Mouse (Mus musculus): ENCODE data around the gene Itpr3. TPM values are rescaled to one million over a fixed set of nuclear protein-coding genes. Genes with fewer than 3 reads are reported as not detected.
A peak's percentile ranks its signal among the peaks of the same experiment; 100 is the strongest.

Itpr3 gene
- polyA plus RNA-seq, 1 experiment from 2014 or later, result 0.48 TPM

DNA sequence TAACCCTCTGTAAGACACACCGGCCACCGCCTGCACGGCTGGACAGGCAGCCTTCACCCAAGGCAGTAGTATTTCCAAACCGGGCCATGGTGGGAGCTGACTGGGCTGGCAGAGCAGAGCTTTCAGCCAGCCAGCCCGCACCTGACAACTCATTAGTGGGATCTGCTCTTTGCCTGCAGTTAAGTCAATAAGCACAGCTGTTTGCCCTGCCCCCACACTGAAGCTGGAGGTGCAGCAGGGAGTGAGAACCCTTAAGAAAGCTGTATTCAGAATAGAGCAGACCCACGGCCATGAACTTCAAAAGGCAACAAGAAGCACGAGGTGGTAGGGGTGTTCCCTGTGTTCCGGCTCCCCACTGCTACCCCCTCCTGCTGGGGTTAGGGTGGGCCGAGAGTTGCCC, 73.1 kb downstream of the Itpr3 start:
- Histone ChIP-seq H3K27ac (no peak overlapping the region), H3K36me3 (peaks cover 23% of the 10 kb centered on the region), H3K4me2 (0 out of 2 replicates have a peak overlapping the region, but pooled peaks have one; percentile 13), H3K4me3 (replicated peaks) (no peak overlapping the region), H3K4me1 (replicated peaks) (peaks cover 71% of the 10 kb centered on the region), H3K27me3 (no peaks in the 10 kb centered on the region), H3K9ac (0 out of 2 replicates have a peak overlapping the region, but pooled peaks have one; percentile 9), H3K9me3 (replicated peaks) (no peaks in the 10 kb centered on the region)
- WGBS (ENCODE audit: insufficient replicate concordance), result 63% methylated on average over 9 of the region's 9 CpGs
- DNase-seq, result no peak
- ATAC-seq (ENCODE audit: low read depth), result no peak

- H3K9ac ChIP-seq, result no peak overlapping the region
- H3K4me2 ChIP-seq, result no peak overlapping the region
- peaks cover 77% of the 10 kb centered on the region for H3K4me1 ChIP-seq (replicated peaks)
- WGBS (ENCODE audit: insufficient replicate concordance), result 71% methylated on average over 10 of the region's 10 CpGs
- peaks cover 18% of the 10 kb centered on the region; the same call in 1 of the 2 replicates for H3K36me3 ChIP-seq
- no peak overlapping the region for H3K4me3 ChIP-seq (replicated peaks)
- no peak for ATAC-seq (ENCODE audit: low read depth)
- no peaks in the 10 kb centered on the region for H3K27me3 ChIP-seq
- no peak for DNase-seq
- no peak overlapping the region for H3K27ac ChIP-seq
- no peaks in the 10 kb centered on the region for H3K9me3 ChIP-seq (replicated peaks)
These were observed 74.1 kb downstream of the Itpr3 start for GRCm38 (mm10) chr17:27131240-27131665.

- WGBS (ENCODE audit: insufficient replicate concordance), result 86% methylated on average over 10 of the region's 10 CpGs
- Histone ChIP-seq H3K4me1 (replicated peaks) (peaks cover 72% of the 10 kb centered on the region), H3K27me3 (no peaks in the 10 kb centered on the region), H3K4me3 (replicated peaks) (no peak overlapping the region), H3K36me3 (peaks cover 18% of the 10 kb centered on the region; the same call in 1 of the 2 replicates), H3K4me2 (peak overlapping the region; percentile 0; the same call in 1 of the 2 replicates), H3K9ac (no peak overlapping the region), H3K9me3 (replicated peaks) (no peaks in the 10 kb centered on the region), H3K27ac (no peak overlapping the region)
- DNase-seq (no peak), ATAC-seq (ENCODE audit: low read depth) (no peak)
These were observed 75.1 kb downstream of the Itpr3 start for GRCm38 (mm10) chr17:27132238-27132637.

- Histone ChIP-seq H3K36me3 (peaks cover 13% of the 10 kb centered on the region; the same call in 1 of the 2 replicates), H3K4me3 (replicated peaks) (peak within 1 kb of the TSS; percentile 81), H3K9me3 (replicated peaks) (no peaks in the 10 kb centered on the region), H3K4me2 (peak within 1 kb of the TSS; percentile 73), H3K27me3 (0 out of 2 replicates have a peak, but pooled peaks cover 3% of the 10 kb centered on the region), H3K27ac (peak within 1 kb of the TSS; percentile 74), H3K4me1 (replicated peaks) (peaks cover 65% of the 10 kb centered on the region), H3K9ac (peak within 1 kb of the TSS; percentile 79)
- ATAC-seq (ENCODE audit: low read depth) (peak; percentile 95), DNase-seq (peak; percentile 91)
- under 1% methylated on average over 46 of the region's 46 CpGs for WGBS (ENCODE audit: insufficient replicate concordance)
These were observed 76.5 kb downstream of the Itpr3 start, which contains the start of gene Uqcc2 for GRCm38 (mm10) chr17:27133551-27134141. Uqcc2 (minus strand) TSS chr17:27133916.

DNA sequence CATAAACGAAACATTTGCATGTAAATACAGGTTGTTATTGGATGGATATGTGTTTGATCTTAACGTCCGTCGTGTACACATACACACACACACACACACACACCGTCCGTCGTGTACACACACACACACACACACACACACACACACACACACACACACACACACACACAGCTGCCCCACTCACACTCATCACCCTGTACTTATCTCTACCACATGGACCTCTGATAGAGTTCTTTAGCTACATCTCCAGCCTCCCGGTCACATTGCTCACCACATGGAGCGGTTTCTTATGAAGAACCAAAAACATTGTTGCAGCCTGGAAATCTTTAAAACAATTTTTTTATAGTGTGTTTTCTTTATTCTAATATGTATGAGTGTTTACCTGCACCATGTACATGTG, 77.1 kb downstream of the Itpr3 start:
- 19% methylated on average over 9 of the region's 9 CpGs for WGBS (ENCODE audit: insufficient replicate concordance)
- H3K9ac ChIP-seq, result peak overlapping the region; percentile 79
- peak; percentile 61 for ATAC-seq (ENCODE audit: low read depth)

DNA sequence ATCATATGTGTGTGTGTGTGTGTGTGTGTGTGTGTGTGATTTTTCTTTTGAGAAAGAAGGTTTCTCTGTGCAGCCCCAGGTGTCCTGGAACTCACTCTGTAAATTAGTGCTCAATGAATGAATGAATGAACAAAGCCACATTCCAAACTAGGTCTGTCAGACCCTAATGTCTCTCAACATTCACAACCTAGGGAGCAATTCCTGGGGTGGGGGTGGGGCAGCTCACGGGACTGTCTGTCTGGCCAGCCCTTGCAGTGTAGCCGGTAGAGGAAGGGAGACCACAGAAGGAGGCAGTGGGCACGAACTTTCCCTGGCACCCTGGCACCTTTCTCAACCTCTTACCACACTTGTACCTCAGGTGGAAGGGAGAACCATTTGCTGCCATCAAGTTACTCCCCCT, 77.6 kb downstream of the Itpr3 start:
- H3K4me1 ChIP-seq (replicated peaks), result peaks cover 60% of the 10 kb centered on the region
- 0 out of 2 replicates have a peak overlapping the region, but pooled peaks have one; percentile 29 for H3K27ac ChIP-seq
- H3K27me3 ChIP-seq, result peaks cover 3% of the 10 kb centered on the region; the same call in 1 of the 2 replicates
- DNase-seq, result no peak
- peaks cover 5% of the 10 kb centered on the region; the same call in 1 of the 2 replicates for H3K36me3 ChIP-seq
- WGBS (ENCODE audit: insufficient replicate concordance), result 33% methylated on average over 3 of the region's 3 CpGs
- H3K4me2 ChIP-seq, result no peak overlapping the region
- H3K9ac ChIP-seq, result no peak overlapping the region
- H3K9me3 ChIP-seq (replicated peaks), result no peaks in the 10 kb centered on the region
- H3K4me3 ChIP-seq (replicated peaks), result no peak overlapping the region
- ATAC-seq (ENCODE audit: low read depth), result no peak

More for the DNA sequence above, 77.1 kb downstream of the Itpr3 start:
- Histone ChIP-seq H3K4me1 (replicated peaks) (peaks cover 63% of the 10 kb centered on the region), H3K9me3 (replicated peaks) (no peaks in the 10 kb centered on the region), H3K27me3 (0 out of 2 replicates have a peak, but pooled peaks cover 3% of the 10 kb centered on the region), H3K4me2 (peak overlapping the region; percentile 73), H3K36me3 (peaks cover 7% of the 10 kb centered on the region; the same call in 1 of the 2 replicates), H3K4me3 (replicated peaks) (peak overlapping the region; percentile 81), H3K27ac (peak overlapping the region; percentile 63)
- no peak for DNase-seq

GRCm38 (mm10) chr17:27138396-27138795, 81.3 kb downstream of the Itpr3 start:
- 76% methylated on average over 9 of the region's 9 CpGs for WGBS (ENCODE audit: insufficient replicate concordance)
- DNase-seq, result no peak
- H3K36me3 ChIP-seq, result no peaks in the 10 kb centered on the region
- no peak for ATAC-seq (ENCODE audit: low read depth)
- H3K9ac ChIP-seq, result no peak overlapping the region
- no peak overlapping the region for H3K4me2 ChIP-seq
- H3K27me3 ChIP-seq, result peaks cover 10% of the 10 kb centered on the region
- H3K9me3 ChIP-seq (replicated peaks), result no peaks in the 10 kb centered on the region
- no peak overlapping the region for H3K4me3 ChIP-seq (replicated peaks)
- H3K4me1 ChIP-seq (replicated peaks), result peaks cover 24% of the 10 kb centered on the region
- H3K27ac ChIP-seq, result no peak overlapping the region

GRCm38 (mm10) chr17:27139304-27139703, 82.2 kb downstream of the Itpr3 start:
- H3K36me3 ChIP-seq, result no peaks in the 10 kb centered on the region
- ATAC-seq (ENCODE audit: low read depth) (no peak), DNase-seq (no peak)
- H3K27ac ChIP-seq, result no peak overlapping the region
- no peak overlapping the region for H3K9ac ChIP-seq
- 55% methylated on average over 7 of the region's 7 CpGs for WGBS (ENCODE audit: insufficient replicate concordance)
- peaks cover 14% of the 10 kb centered on the region for H3K27me3 ChIP-seq
- H3K4me3 ChIP-seq (replicated peaks), result no peak overlapping the region
- H3K4me2 ChIP-seq, result no peak overlapping the region
- no peaks in the 10 kb centered on the region for H3K9me3 ChIP-seq (replicated peaks)
- peaks cover 28% of the 10 kb centered on the region for H3K4me1 ChIP-seq (replicated peaks)

GRCm38 (mm10) chr17:27140262-27140661, 83.2 kb downstream of the Itpr3 start:
- DNase-seq, result no peak
- Histone ChIP-seq H3K4me3 (replicated peaks) (no peak overlapping the region), H3K27me3 (peaks cover 22% of the 10 kb centered on the region), H3K27ac (no peak overlapping the region), H3K36me3 (no peaks in the 10 kb centered on the region), H3K9ac (no peak overlapping the region), H3K9me3 (replicated peaks) (no peaks in the 10 kb centered on the region), H3K4me2 (no peak overlapping the region), H3K4me1 (replicated peaks) (peaks cover 20% of the 10 kb centered on the region)
- WGBS (ENCODE audit: insufficient replicate concordance), result 63% methylated on average over 9 of the region's 9 CpGs
- ATAC-seq (ENCODE audit: low read depth), result no peak

- no peak overlapping the region for H3K4me2 ChIP-seq
- WGBS (ENCODE audit: insufficient replicate concordance), result 48% methylated on average over 10 of the region's 10 CpGs
- H3K27ac ChIP-seq, result no peak overlapping the region
These were observed 84.9 kb downstream of the Itpr3 start for GRCm38 (mm10) chr17:27141971-27142450.

DNA sequence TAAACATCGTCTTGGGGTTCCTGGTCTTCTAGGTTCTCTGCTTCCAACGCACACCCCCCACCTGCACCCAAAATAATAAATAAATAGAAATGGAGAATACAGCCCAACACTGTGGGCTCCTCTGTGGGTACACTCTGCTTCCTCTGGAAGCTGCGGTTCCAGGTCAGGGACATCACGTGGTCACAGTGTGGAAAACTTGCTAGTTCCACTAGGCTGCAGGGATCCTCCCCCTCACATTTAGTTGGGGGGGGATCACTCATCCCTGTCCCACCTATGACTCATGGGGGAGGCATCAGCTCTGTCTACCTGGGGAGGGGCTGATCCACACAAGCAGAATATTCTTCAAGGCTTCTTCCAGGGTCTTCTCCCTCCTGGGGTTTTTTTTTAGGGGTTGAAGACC, 87.0 kb downstream of the Itpr3 start:
- Histone ChIP-seq H3K9me3 (replicated peaks) (no peaks in the 10 kb centered on the region), H3K27ac (no peak overlapping the region), H3K4me1 (replicated peaks) (peaks cover 18% of the 10 kb centered on the region), H3K4me3 (replicated peaks) (no peak overlapping the region), H3K27me3 (peaks cover 25% of the 10 kb centered on the region), H3K4me2 (no peak overlapping the region), H3K9ac (no peak overlapping the region), H3K36me3 (no peaks in the 10 kb centered on the region)
- 68% methylated on average over 4 of the region's 4 CpGs for WGBS (ENCODE audit: insufficient replicate concordance)
- ATAC-seq (ENCODE audit: low read depth) (no peak), DNase-seq (no peak)

More at GRCm38 (mm10) chr17:27141971-27142450, 84.9 kb downstream of the Itpr3 start:
- ATAC-seq (ENCODE audit: low read depth), result no peak
- no peak overlapping the region for H3K9ac ChIP-seq
- DNase-seq, result no peak
- H3K27me3 ChIP-seq, result peaks cover 29% of the 10 kb centered on the region
- no peaks in the 10 kb centered on the region for H3K36me3 ChIP-seq
- no peak overlapping the region for H3K4me3 ChIP-seq (replicated peaks)
- H3K4me1 ChIP-seq (replicated peaks), result peaks cover 18% of the 10 kb centered on the region
- H3K9me3 ChIP-seq (replicated peaks), result no peaks in the 10 kb centered on the region

All from liver, embryonic 13.5 days (tissue).